Mouse (Mus musculus): ENCODE results near the gene Vmn1r132. TPM values are rescaled to one million over a fixed set of nuclear protein-coding genes. Genes with fewer than 3 reads are reported as not detected.

Gene Vmn1r132
- not detected in 2 replicates for polyA plus RNA-seq (2012; rRNA removed)

DNA sequence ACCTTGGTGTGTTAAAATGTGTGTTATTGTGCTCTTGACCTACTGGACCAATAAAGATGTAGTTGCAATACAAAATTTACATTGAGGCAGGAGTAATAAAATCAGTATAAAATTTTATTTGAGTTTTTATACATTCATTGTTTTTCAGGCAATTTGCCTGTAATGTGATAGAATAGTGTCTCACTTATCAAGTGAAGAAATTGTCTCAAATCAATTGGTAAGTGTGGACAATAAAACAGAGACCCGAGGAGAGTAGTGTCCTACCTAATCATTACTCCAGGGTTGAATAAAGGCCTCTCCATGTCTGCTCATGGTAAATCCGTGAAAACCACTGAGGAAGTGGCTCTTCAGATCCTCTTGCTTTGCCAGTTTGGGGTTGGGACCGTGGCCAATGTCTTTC lies at the start of gene Vmn1r132:
TSS of gene Vmn1r132 (plus strand) at position 301 of the 400 bp plus-strand sequence.

Other genes starting within 250 kb of the Vmn1r132 start
- not detected in 2 replicates for gene Gm6882, start 181.3 kb upstream of the Vmn1r132 start, polyA plus RNA-seq (2012; rRNA removed)
- gene Vmn1r130, start 102.3 kb upstream of the Vmn1r132 start, polyA plus RNA-seq (2012; rRNA removed) = not detected in 2 replicates
- not detected in 2 replicates for gene Vmn1r131, start 68.0 kb upstream of the Vmn1r132 start, polyA plus RNA-seq (2012; rRNA removed)
- not detected in 2 replicates for gene Gm4175, start 147.4 kb downstream of the Vmn1r132 start, polyA plus RNA-seq (2012; rRNA removed)
- gene Gm4177, start 182.6 kb downstream of the Vmn1r132 start, polyA plus RNA-seq (2012; rRNA removed) = not detected in 2 replicates
- gene Vmn1r135, start 218.3 kb downstream of the Vmn1r132 start, polyA plus RNA-seq (2012; rRNA removed) = not detected in 2 replicates
- gene Gm5725, start 230.2 kb downstream of the Vmn1r132 start, polyA plus RNA-seq (2012; rRNA removed) = not detected in 2 replicates

Measured in colon, adult 2 months (tissue).